Mouse (Mus musculus) testis, adult 2 months (tissue): ENCODE measurements around the gene Snrnp35.
"Not testable (repeated sequence)": the region's sequence is repeated elsewhere in the genome, so short reads cannot be mapped to it uniquely, and the experiment has no call there.

Experiments used
- CTCF ChIP-seq: fragments of 200-500 bp; IDR thresholded peaks from 2 replicates; pipeline ENCODE4 v1.5.1; 2012; ENCODE audit warnings: low read depth, mild to moderate bottlenecking, inconsistent platforms, low read length, moderate library complexity; ENCODE audit not compliant: control insufficient read depth, insufficient read depth, insufficient replicate concordance
- POLR2A ChIP-seq: fragments of 200-500 bp; IDR thresholded peaks from 2 replicates; pipeline ENCODE4 v1.6.1; 2012; ENCODE audit warnings: low read depth, mild to moderate bottlenecking, inconsistent platforms, low read length, moderate library complexity; ENCODE audit not compliant: control insufficient read depth

DNA sequence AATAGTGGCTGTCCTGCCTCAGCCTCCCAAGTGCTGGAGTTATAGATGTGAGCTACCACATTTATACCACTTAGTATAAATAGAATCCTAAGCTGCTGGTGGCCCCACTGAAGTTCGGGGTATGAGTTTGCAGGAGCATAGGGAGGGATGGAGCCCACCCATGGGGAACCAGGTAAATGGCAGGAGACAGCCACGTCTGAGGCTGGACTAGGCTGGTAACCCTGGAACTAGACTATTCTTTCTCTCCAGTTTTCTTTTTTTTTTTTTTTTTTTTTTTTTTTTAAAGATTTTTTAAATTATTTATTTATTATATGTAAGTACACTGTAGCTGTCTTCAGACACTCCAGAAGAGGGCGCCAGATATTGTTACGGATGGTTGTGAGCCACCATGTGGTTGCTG, 17.1 kb downstream of the Snrnp35 start:
- not testable (repeated sequence) for TF ChIP-seq CTCF, POLR2A
